Mouse (Mus musculus) midbrain, embryonic 13.5 days (tissue): ENCODE data around the gene Akap8. TPM values are rescaled to one million over a fixed set of nuclear protein-coding genes. Genes with fewer than 3 reads are reported as not detected.

Experiments used
- ATAC-seq: fragments of 200-750 bp; cut with Nextera tagmentation; 2 replicates; pipeline ENCODE4 v1.8.0; 2017; ENCODE audit warnings: mild to moderate bottlenecking, moderate TSS enrichment, moderate library complexity
- H3K27ac ChIP-seq: fragments of 300-500 bp; sonication (generic); 2 replicates; pipeline ENCODE4 v1.5.1; 2015; ENCODE audit warnings: inconsistent platforms, mild to moderate bottlenecking, moderate library complexity
- H3K27me3 ChIP-seq: fragments of 300-500 bp; sonication (generic); 2 replicates; pipeline ENCODE4 v1.6.1; 2015; ENCODE audit warnings: mild to moderate bottlenecking, inconsistent platforms
- H3K36me3 ChIP-seq: fragments of 300-500 bp; sonication (generic); 2 replicates; pipeline ENCODE4 v1.6.1; 2015; ENCODE audit warnings: mild to moderate bottlenecking, inconsistent platforms
- H3K4me1 ChIP-seq: fragments of 300-500 bp; sonication (generic); replicated peaks from 2 replicates; pipeline ENCODE4 v1.6.1; 2015; ENCODE audit warnings: inconsistent platforms
- H3K4me2 ChIP-seq: fragments of 300-500 bp; sonication (generic); replicated peaks from 2 replicates; pipeline ENCODE4 v1.6.1; 2015; ENCODE audit warnings: moderate library complexity, mild to moderate bottlenecking, inconsistent platforms
- H3K4me3 ChIP-seq: fragments of 300-500 bp; sonication (generic); replicated peaks from 2 replicates; pipeline ENCODE4 v1.5.1; 2015; ENCODE audit warnings: mild to moderate bottlenecking, inconsistent platforms
- H3K9ac ChIP-seq: fragments of 300-500 bp; sonication (generic); replicated peaks from 2 replicates; pipeline ENCODE4 v1.6.1; 2015; ENCODE audit warnings: mild to moderate bottlenecking, inconsistent platforms
- H3K9me3 ChIP-seq: fragments of 300-500 bp; sonication (generic); 2 replicates; pipeline ENCODE4 v1.6.1; 2016; ENCODE audit warnings: mild to moderate bottlenecking, inconsistent platforms
- WGBS: fragments of 180-500 bp; shearing (Covaris S2); methylation state at CpG from one replicate; pipeline ENCODE4 v1.1.7; 2015; 5-methylcytosine and 5-hydroxymethylcytosine counted together
- polyA plus RNA-seq: library from polyadenylated mRNA; unstranded; fragments of >200 nt; fragmentation: Nextera tagmentation; extraction: Ambion mirVana; gene quantifications from 2 replicates; pipeline ENCODE4 v1.2.1, GENCODE M21; 2015

Gene Akap8
- polyA plus RNA-seq, 1 experiment from 2014 or later, result 121 TPM

GRCm38 (mm10) chr17:32313892-32314291, 7.1 kb downstream of the Akap8 start:
- H3K4me1 ChIP-seq, result peaks cover 6% of the 10 kb centered on the region
- H3K27me3 ChIP-seq, result no peaks in the 10 kb centered on the region
- H3K4me3 ChIP-seq, result no peak overlapping the region
- no peak for ATAC-seq
- no peak overlapping the region for H3K4me2 ChIP-seq
- H3K36me3 ChIP-seq, result peaks cover 96% of the 10 kb centered on the region
- H3K9ac ChIP-seq, result no peak overlapping the region
- no peaks in the 10 kb centered on the region for H3K9me3 ChIP-seq
- no peak overlapping the region for H3K27ac ChIP-seq
- 86% methylated on average over 5 of the region's 5 CpGs for WGBS

- H3K4me2 ChIP-seq, result no peak overlapping the region
- no peak overlapping the region for H3K27ac ChIP-seq
- no peak for ATAC-seq
- H3K36me3 ChIP-seq, result peaks cover 99% of the 10 kb centered on the region
- no peaks in the 10 kb centered on the region for H3K4me1 ChIP-seq
- H3K9me3 ChIP-seq, result no peaks in the 10 kb centered on the region
- 98% methylated on average over 8 of the region's 8 CpGs for WGBS
- no peak overlapping the region for H3K4me3 ChIP-seq
- H3K27me3 ChIP-seq, result no peaks in the 10 kb centered on the region
- H3K9ac ChIP-seq, result no peak overlapping the region
Measured at GRCm38 (mm10) chr17:32312801-32313200, 8.2 kb downstream of the Akap8 start.

GRCm38 (mm10) chr17:32307963-32308362, 13.1 kb downstream of the Akap8 start:
- Histone ChIP-seq H3K36me3 (peaks cover 99% of the 10 kb centered on the region), H3K9me3 (no peaks in the 10 kb centered on the region), H3K9ac (no peak overlapping the region), H3K4me1 (no peaks in the 10 kb centered on the region), H3K27ac (no peak overlapping the region), H3K4me2 (no peak overlapping the region), H3K4me3 (no peak overlapping the region), H3K27me3 (no peaks in the 10 kb centered on the region)
- ATAC-seq, result no peak
- 98% methylated on average over 4 of the region's 4 CpGs for WGBS

- ATAC-seq, result no peak
- Histone ChIP-seq H3K27me3 (no peaks in the 10 kb centered on the region), H3K36me3 (peaks cover 5% of the 10 kb centered on the region; the same call in 1 of the 2 replicates), H3K4me1 (no peaks in the 10 kb centered on the region), H3K9ac (no peak overlapping the region), H3K4me2 (no peak overlapping the region), H3K9me3 (no peaks in the 10 kb centered on the region), H3K4me3 (no peak overlapping the region), H3K27ac (no peak overlapping the region)
- 94% methylated on average over 1 of the region's 1 CpGs for WGBS
Measured at GRCm38 (mm10) chr17:32298125-32298524, 22.9 kb downstream of the Akap8 start.

- Histone ChIP-seq H3K27ac (no peak overlapping the region), H3K27me3 (no peaks in the 10 kb centered on the region), H3K9ac (no peak overlapping the region), H3K4me2 (no peak overlapping the region), H3K4me1 (no peaks in the 10 kb centered on the region), H3K9me3 (no peaks in the 10 kb centered on the region), H3K4me3 (no peak overlapping the region), H3K36me3 (no peaks in the 10 kb centered on the region)
- WGBS, result 90% methylated on average over 2 of the region's 2 CpGs
- ATAC-seq, result no peak
Measured at GRCm38 (mm10) chr17:32295901-32296300, 25.1 kb downstream of the Akap8 start.

- H3K9me3 ChIP-seq, result no peaks in the 10 kb centered on the region
- no peak overlapping the region for H3K9ac ChIP-seq
- no peaks in the 10 kb centered on the region for H3K4me1 ChIP-seq
- no peaks in the 10 kb centered on the region for H3K27me3 ChIP-seq
- no peak overlapping the region for H3K4me3 ChIP-seq
- no peak overlapping the region for H3K27ac ChIP-seq
- no peak for ATAC-seq
- no peak overlapping the region for H3K4me2 ChIP-seq
- WGBS, result 81% methylated on average over 4 of the region's 4 CpGs
- no peaks in the 10 kb centered on the region for H3K36me3 ChIP-seq
Measured at GRCm38 (mm10) chr17:32295160-32295559, 25.9 kb downstream of the Akap8 start.

GRCm38 (mm10) chr17:32285138-32285670, 35.8 kb downstream of the Akap8 start:
- H3K27ac ChIP-seq, result peak overlapping the region; percentile 100
- H3K4me3 ChIP-seq, result peak overlapping the region; percentile 97
- no peaks in the 10 kb centered on the region for H3K27me3 ChIP-seq
- H3K4me2 ChIP-seq, result peak overlapping the region; percentile 88
- no peaks in the 10 kb centered on the region for H3K9me3 ChIP-seq
- ATAC-seq, result peak; percentile 7; the same call in 1 of the 2 replicates
- peak overlapping the region; percentile 97 for H3K9ac ChIP-seq
- WGBS, result 48% methylated on average over 6 of the region's 6 CpGs
- H3K36me3 ChIP-seq, result no peaks in the 10 kb centered on the region
- H3K4me1 ChIP-seq, result peaks cover 42% of the 10 kb centered on the region

- H3K27ac ChIP-seq, result peak within 1 kb of the TSS; percentile 100
- H3K36me3 ChIP-seq, result no peaks in the 10 kb centered on the region
- peak within 1 kb of the TSS; percentile 97 for H3K4me3 ChIP-seq
- WGBS, result under 1% methylated on average over 87 of the region's 100 CpGs
- no peaks in the 10 kb centered on the region for H3K9me3 ChIP-seq
- H3K9ac ChIP-seq, result peak within 1 kb of the TSS; percentile 97
- H3K27me3 ChIP-seq, result no peaks in the 10 kb centered on the region
- ATAC-seq, result peak; percentile 93
- peak within 1 kb of the TSS; percentile 88 for H3K4me2 ChIP-seq
- H3K4me1 ChIP-seq, result peaks cover 42% of the 10 kb centered on the region
Measured at GRCm38 (mm10) chr17:32284262-32285137, 36.5 kb downstream of the Akap8 start, which contains the start of gene Brd4. Gene Brd4, minus strand, starts transcription at chr17:32284722.

GRCm38 (mm10) chr17:32283771-32284221, 37.2 kb downstream of the Akap8 start:
- H3K9ac ChIP-seq, result peak overlapping the region; percentile 97
- peak overlapping the region; percentile 97 for H3K4me3 ChIP-seq
- H3K27ac ChIP-seq, result peak overlapping the region; percentile 100
- under 1% methylated on average over 27 of the region's 41 CpGs for WGBS
- H3K27me3 ChIP-seq, result no peaks in the 10 kb centered on the region
- H3K4me2 ChIP-seq, result peak overlapping the region; percentile 88
- no peaks in the 10 kb centered on the region for H3K9me3 ChIP-seq
- ATAC-seq, result peak; percentile 63
- H3K4me1 ChIP-seq, result peaks cover 42% of the 10 kb centered on the region
- H3K36me3 ChIP-seq, result no peaks in the 10 kb centered on the region

GRCm38 (mm10) chr17:32283341-32283740, 37.7 kb downstream of the Akap8 start:
- 12% methylated on average over 7 of the region's 7 CpGs for WGBS
- Histone ChIP-seq H3K4me2 (peak overlapping the region; percentile 88), H3K9ac (peak overlapping the region; percentile 97), H3K4me3 (peak overlapping the region; percentile 97), H3K36me3 (no peaks in the 10 kb centered on the region), H3K27ac (peak overlapping the region; percentile 100), H3K27me3 (no peaks in the 10 kb centered on the region), H3K4me1 (peaks cover 42% of the 10 kb centered on the region), H3K9me3 (no peaks in the 10 kb centered on the region)
- peak; percentile 7; the same call in 1 of the 2 replicates for ATAC-seq

GRCm38 (mm10) chr17:32281611-32282310, 39.3 kb downstream of the Akap8 start:
- WGBS, result 81% methylated on average over 4 of the region's 4 CpGs
- Histone ChIP-seq H3K4me3 (0 out of 2 replicates have a peak overlapping the region, but pooled peaks have one; percentile 7), H3K9me3 (no peaks in the 10 kb centered on the region), H3K27me3 (no peaks in the 10 kb centered on the region), H3K4me2 (0 out of 2 replicates have a peak overlapping the region, but pooled peaks have one; percentile 4), H3K27ac (no peak overlapping the region), H3K36me3 (no peaks in the 10 kb centered on the region), H3K9ac (no peak overlapping the region), H3K4me1 (peaks cover 40% of the 10 kb centered on the region)
- ATAC-seq, result no peak

GRCm38 (mm10) chr17:32281126-32281525, 39.9 kb downstream of the Akap8 start:
- H3K27me3 ChIP-seq, result no peaks in the 10 kb centered on the region
- ATAC-seq, result no peak
- no peak overlapping the region for H3K4me3 ChIP-seq
- H3K27ac ChIP-seq, result no peak overlapping the region
- no peaks in the 10 kb centered on the region for H3K36me3 ChIP-seq
- H3K9me3 ChIP-seq, result no peaks in the 10 kb centered on the region
- WGBS, result 98% methylated on average over 2 of the region's 2 CpGs
- H3K4me1 ChIP-seq, result peaks cover 43% of the 10 kb centered on the region
- H3K4me2 ChIP-seq, result no peak overlapping the region
- no peak overlapping the region for H3K9ac ChIP-seq
